Mouse (Mus musculus) adrenal gland, adult 8-10 months (tissue): ENCODE measurements around the gene Adam30. TPM values are rescaled to one million over a fixed set of nuclear protein-coding genes. Genes with fewer than 3 reads are reported as not detected.

Experiments used
- DNase-seq: peaks from one replicate; pipeline ENCODE4 v3.0.0; 2022
- total RNA-seq, 4 experiments: library from RNA; stranded (reverse); gene quantifications; 2 replicates each; pipeline ENCODE4 v1.2.4; 2022

The Adam30 gene
- total RNA-seq, 4 experiments from 2014 or later: not detected

GRCm38 (mm10) chr3:98187777-98188176, 27.3 kb downstream of the Adam30 start:
- DNase-seq: no peak

DNA sequence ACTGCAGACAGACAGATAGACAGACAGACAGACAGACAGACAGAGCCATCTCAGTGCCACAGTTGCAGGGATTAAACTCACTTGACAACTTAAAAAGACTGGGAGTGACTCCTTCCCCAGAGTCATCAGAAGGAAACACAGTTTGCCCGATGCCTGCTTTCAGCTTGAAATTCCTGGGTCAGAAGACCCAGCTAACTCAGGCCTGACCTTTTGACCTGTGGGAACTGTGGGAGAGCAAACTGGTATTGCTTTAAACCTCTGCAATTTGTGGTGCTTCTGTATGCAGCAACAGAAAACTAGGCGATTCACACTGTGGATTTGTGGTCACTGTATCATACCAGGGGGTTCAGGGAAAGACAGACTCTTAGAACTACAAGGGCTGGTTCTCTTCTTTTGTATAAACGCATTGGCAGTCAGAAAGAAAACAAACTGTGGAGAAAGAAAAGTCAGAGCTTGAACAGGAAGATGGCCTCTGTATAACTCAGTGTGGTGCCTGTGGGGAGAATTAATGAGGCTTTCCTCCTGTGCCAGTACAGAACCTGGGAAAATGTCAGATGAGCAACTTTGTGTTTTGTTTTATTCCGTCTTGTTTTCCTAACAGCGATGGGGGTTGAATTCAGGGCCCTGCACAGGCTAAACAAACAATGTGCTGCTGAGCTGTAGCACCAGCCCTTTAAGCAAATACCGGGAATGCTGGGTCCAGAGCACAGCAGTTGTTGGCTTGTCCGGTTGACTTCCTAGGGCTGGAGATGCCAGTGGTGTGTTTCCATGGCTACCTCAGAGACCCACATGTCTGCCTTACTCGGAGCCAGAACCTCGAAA, 37.5 kb downstream of the Adam30 start:
- no peak for DNase-seq

GRCm38 (mm10) chr3:98199747-98200146, 39.3 kb downstream of the Adam30 start:
- DNase-seq: no peak

GRCm38 (mm10) chr3:98203282-98203681, 42.9 kb downstream of the Adam30 start:
- DNase-seq: no peak

DNA sequence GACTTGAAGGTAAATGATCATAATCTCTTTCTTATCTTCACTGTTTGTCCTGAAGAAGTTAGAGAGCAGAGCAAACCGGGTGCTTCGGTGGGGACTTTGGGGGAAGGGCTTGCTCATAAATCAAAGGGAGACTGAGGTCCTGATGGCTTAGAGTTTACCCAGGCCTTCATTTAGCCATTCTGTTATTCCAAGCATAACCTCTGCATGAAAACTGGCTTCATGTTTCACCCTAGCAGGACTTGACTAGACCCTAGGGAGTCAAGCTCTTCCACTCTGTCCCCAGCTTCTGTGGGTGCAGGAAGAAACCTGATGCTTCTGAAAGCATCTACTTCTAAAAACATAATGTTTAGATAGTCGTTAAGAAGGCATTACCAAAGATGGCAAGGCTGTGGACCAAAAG, 46.5 kb downstream of the Adam30 start:
- no peak for DNase-seq

DNA sequence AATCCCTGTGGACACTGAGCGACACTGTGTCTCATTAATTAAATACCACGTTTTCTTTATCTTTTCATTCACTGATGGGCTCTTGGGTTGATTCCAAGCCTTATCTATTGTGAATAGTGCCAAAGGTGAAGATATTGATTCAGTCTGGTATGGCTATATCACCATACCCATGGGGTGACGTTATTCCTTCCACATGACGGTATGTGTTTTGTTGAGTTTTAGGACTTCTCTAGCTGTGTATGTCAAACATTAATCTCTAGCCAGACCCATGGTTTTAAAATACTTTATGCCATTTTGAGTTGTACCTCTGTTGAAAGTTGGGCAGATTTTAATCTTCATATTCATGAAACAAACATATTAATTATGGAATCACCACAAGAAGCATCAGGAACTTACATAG, 48.7 kb downstream of the Adam30 start:
- no peak for DNase-seq

GRCm38 (mm10) chr3:98210860-98211259, 50.4 kb downstream of the Adam30 start:
- DNase-seq: no peak

GRCm38 (mm10) chr3:98211301-98212081, 51.1 kb downstream of the Adam30 start:
- no peak for DNase-seq

Other genes starting within 250 kb of the Adam30 start
- gene Notch2, start 147.1 kb upstream of the Adam30 start, total RNA-seq: 10 to 100 TPM; 73.6 to 99.3 (median 77.1) TPM
- not detected for gene Reg4, start 61.5 kb downstream of the Adam30 start, total RNA-seq
- 10 to 100 TPM; 12.4 to 20.0 (median 16.4) TPM for gene Hmgcs2, start 119.8 kb downstream of the Adam30 start, total RNA-seq
- 10 to 100 TPM in 3 of 4 experiments, 1 to 10 TPM in 1; 6.8 to 28.8 (median 12.0) TPM for gene Phgdh, start 179.4 kb downstream of the Adam30 start, total RNA-seq
- gene Zfp697, start 221.8 kb downstream of the Adam30 start, total RNA-seq: 1 to 10 TPM; 5.8 to 9.4 (median 7.5) TPM